Mouse (Mus musculus) hematopoietic stem cell, adult 5-6 weeks (primary cell): ENCODE measurements around the gene Nlgn2. TPM values are rescaled to one million over a fixed set of nuclear protein-coding genes. Genes with fewer than 3 reads are reported as not detected.
A peak's percentile ranks its signal among the peaks of the same experiment; 100 is the strongest.
"Not testable (repeated sequence)": the region's sequence is repeated elsewhere in the genome, so short reads cannot be mapped to it uniquely, and the experiment has no call there.

ENCODE experiments used
- ATAC-seq, 2 experiments: fragments of 125-278 bp in 1 of 2; replicated peaks in 1 of 2; 2 replicates each; pipeline ENCODE4 v1.8.0; 2016 to 2017; ENCODE audit warnings: inconsistent platforms in 2 of 2, mild to moderate bottlenecking in 2 of 2, moderate number of reproducible peaks in 2 of 2, low read depth in 1 of 2, moderate TSS enrichment in 1 of 2; ENCODE audit not compliant: low FRiP score in 2 of 2, poor library complexity in 2 of 2, severe bottlenecking in 2 of 2, insufficient read depth in 1 of 2, low TSS enrichment in 1 of 2
- total RNA-seq: library from RNA; stranded (forward); fragments of 172-1452, 232-1000 nt; gene quantifications from 2 replicates; pipeline ENCODE4 v1.2.3, GENCODE M21; 2017

Gene Nlgn2
- total RNA-seq, 1 experiment from 2014 or later, result 8.7 TPM

GRCm38 (mm10) chr11:69870289-69871069 lies 32.9 kb upstream of the Nlgn2 start:
- no peak; a peak in 1 of 4 replicates for ATAC-seq

GRCm38 (mm10) chr11:69867335-69867734 lies 29.8 kb upstream of the Nlgn2 start:
- ATAC-seq, result no peak

DNA sequence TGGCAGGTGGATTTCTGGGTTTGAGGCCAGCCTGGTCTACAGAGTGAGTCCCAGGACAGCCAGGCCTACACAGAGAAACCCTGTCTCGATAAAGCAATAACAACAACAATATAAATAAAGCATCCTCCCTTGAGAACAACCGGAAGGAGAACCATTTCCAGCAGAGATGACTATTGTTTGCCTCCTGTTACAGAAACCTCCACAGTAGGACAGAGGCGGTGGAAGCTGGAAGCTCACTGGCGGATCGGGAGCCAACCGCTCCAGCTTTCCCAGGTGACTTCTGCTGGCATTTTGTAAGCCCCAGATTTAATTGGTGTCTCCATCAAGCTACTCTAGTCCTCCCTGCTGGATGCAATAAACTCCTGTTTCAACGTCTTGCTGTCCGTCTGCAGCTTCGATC lies 28.0 kb upstream of the Nlgn2 start:
- no peak for ATAC-seq

DNA sequence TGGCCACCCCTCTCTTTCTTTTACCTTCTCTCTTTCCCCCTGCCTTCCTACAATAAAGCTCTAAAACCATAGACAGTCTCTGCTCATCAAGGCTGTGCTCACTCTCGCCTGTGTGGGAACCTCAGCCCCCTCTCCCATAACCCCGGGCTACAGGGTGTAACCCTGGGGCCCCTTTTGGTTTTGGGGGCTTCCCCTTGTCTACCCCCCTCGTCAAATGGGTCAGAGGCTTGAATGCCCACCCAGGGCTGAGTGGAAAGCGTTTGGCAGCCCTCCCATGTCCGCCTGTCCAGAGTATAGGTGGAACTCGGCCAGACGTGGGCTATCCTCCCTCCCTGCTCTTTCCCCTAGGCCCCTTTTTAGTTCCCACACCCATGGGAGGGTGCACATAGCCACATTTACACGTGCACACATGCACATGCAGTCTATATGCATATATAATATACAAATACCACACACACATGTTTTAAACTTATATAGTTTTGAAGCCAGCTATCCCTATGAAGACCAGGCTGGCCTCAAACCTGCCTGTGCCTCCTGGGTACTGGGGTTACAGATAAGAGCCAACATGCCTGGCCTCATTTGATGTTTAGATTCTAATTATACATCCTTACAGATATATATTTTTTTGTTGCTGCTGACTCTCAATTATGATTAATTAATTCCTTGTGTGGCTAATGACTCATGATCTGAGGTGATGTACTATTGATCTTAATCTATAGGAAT lies 26.7 kb upstream of the Nlgn2 start:
- no peak for ATAC-seq

- not testable (repeated sequence) for ATAC-seq
Observed at GRCm38 (mm10) chr11:69863729-69864128, 26.1 kb upstream of the Nlgn2 start.

DNA sequence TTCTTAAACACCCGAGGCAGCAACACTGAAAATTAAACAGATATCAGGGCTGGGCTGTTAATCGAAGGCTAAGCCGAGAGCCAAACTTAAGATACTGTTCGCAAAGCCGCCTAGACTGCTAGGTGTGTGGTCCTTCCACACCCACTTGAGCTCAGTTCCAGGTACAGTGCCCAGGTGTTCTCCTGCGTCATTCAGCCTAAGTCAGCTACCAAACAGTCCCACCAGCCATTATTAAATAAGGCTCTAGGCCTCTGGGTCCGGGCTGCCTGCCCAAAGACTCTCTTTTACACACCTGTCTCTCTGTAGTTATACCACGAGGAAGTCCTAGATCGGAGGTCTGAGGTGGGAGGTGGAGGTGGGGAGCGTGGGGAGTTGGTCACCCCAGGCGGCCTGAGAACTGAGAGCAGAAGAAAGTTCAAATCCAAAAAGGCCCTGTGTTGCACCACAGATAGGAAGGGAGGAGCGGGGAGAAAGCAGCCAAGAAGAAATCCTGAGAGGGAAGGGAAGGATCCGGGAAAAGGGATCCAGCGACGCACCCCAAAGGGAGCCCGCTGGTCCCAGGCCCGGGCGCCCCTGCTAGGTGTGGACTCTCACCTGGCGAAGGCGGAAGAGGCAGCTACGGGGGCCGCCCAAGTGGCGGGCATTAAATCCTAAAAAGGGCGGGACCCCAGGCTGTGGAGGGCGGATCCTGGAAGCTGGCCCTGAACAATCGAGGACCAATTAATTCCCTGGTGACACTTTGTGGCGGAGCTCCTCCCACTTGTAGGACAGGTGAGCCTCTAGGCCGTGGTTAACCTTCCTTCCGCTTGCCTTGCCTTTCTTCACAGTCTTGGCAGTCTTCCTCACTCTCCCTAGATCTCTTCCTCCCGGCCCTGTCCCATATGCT lies 20.8 kb upstream of the Nlgn2 start, which contains the start of gene Tnk1:
Gene Tnk1 (minus strand): TSS at position 618 of the 886 bp plus-strand sequence.
- ATAC-seq, result no peak

- peak; percentile 43 to 50; a peak in 3 of 4 replicates for ATAC-seq
Observed at GRCm38 (mm10) chr11:69855347-69855746, 17.8 kb upstream of the Nlgn2 start.

DNA sequence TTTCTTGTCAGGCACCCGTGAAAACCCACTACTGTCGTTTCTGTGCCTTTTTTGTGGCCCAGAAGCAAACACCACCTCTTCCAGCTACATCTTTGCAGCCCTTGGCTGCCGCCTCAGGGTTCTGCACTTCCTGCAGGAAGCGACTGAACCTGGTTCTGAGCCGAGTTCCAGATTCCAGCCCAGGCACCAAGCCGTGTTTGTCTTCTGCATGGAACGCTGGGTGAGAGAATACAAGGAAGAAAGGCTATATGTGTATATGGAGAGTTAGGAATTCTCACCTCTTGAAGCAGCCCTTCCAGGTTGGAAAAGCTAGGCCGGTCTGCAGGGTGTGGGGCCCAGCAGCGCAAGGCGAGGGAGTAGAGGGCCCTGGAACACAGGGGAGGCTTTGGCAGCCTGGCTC lies 17.1 kb upstream of the Nlgn2 start:
- ATAC-seq, result no peak

DNA sequence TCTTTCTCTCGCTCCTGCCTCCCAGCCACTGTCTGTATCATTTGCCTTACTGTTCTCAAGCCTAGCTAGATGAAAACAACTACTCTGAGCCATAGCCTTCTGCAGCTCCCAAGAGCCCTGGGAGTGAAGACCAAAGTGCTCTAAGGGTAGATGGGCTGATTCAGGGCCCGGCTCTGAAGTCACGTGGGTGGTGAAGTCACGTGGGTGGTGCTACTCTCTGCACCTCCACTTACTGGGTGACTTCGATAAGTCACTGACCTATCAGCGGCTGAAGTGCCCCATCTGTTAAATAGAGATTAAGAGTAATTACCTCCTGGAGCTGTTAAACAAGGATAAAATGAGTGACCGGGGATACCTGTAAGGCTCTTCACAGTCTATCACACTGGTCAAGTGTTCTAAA lies 16.4 kb upstream of the Nlgn2 start:
- peak; percentile 17 to 49; a peak in 3 of 4 replicates for ATAC-seq

DNA sequence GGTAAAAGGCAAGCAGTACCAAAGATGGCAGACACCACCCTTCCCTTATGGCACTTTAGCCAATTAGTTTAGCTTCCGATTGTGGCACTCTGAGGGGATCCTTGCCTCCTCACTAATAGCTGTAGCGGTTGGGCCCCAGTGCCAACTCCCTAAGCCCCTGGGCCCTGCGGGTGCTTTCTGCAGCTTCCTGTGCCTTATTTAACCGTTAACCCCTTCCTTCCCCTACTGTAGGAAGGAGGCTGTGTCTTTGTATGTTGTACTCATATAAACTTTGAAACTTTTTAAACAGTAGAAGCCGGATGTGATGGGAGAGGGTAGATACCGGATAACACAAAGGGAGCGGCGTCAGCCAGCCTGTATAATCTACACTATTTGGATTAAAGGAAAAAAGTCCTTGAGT lies 13.2 kb upstream of the Nlgn2 start:
- peak in 1 of 2 experiments; percentile 19; a peak in 1 of 4 replicates for ATAC-seq

DNA sequence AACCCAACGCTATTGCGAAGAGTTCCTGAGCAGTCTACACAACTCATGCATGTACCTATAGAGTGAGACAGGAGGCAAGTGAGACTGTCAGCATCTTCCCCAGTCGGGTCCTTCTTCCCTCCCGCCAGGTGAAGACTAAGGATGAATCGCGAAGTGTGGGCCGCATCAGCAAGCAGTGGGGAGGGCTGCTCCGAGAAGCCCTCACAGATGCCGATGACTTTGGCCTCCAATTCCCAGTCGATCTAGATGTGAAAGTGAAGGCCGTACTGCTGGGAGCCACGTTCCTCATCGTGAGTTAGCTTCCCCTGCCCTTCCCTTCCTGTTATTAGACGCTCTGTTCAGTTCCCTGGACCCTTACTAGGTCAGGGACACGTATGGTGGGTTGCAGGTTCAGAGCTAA lies 12.3 kb upstream of the Nlgn2 start:
- no peak for ATAC-seq

- ATAC-seq, result no peak
Observed at GRCm38 (mm10) chr11:69849128-69849527, 11.5 kb upstream of the Nlgn2 start.

GRCm38 (mm10) chr11:69848021-69848420 lies 10.4 kb upstream of the Nlgn2 start:
- ATAC-seq, result no peak

GRCm38 (mm10) chr11:69846738-69847688 lies 9.4 kb upstream of the Nlgn2 start:
- peak; percentile 9 to 11; a peak in 1 of 4 replicates for ATAC-seq

DNA sequence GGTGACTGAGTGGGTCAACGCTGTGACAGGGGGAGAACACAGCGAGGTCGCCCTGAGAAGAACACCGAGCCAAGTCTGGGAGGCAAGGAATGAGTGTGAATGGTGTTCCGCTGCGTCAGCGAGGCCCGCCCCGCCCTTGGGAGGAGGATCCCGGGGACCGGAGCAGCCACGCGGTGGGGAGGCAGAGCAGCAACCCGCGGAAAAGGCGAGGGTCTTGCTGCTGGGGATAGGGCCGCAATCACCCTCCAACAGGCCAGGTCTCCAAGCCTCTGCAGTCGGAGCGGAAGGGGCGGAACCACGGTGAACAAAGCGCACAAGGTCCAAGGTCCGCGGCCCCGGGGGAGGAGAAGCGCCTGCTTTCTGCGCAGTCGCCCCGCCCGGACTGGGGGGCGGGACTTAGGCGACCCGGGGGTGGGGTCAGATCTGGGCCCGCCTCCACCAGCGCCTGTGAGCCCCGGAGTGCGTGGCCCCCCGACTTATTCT lies 8.7 kb upstream of the Nlgn2 start, which contains the start of gene Plscr3:
Gene Plscr3 (plus strand): TSS at position 179 of the 483 bp plus-strand sequence.
- ATAC-seq, result peak; percentile 77 to 80

GRCm38 (mm10) chr11:69838714-69839104 lies 1.1 kb upstream of the Nlgn2 start:
- ATAC-seq, result no peak
